Mouse (Mus musculus) heart, embryonic 12.5 days (tissue): ENCODE measurements around the gene Adamtsl1. TPM values are rescaled to one million over a fixed set of nuclear protein-coding genes. Genes with fewer than 3 reads are reported as not detected.

ENCODE experiments used
- ATAC-seq: fragments of 200-750 bp; cut with Nextera tagmentation; 2 replicates; pipeline ENCODE4 v1.8.0; 2017; ENCODE audit warnings: moderate TSS enrichment, moderate library complexity; ENCODE audit not compliant: insufficient number of reproducible peaks, low FRiP score
- H3K27ac ChIP-seq: fragments of 300-500 bp; sonication (generic); 2 replicates; pipeline ENCODE4 v1.5.1; 2016; ENCODE audit warnings: mild to moderate bottlenecking, moderate library complexity; ENCODE audit not compliant: poor library complexity, severe bottlenecking
- H3K27me3 ChIP-seq: fragments of 300-500 bp; sonication (generic); replicated peaks from 2 replicates; pipeline ENCODE4 v1.6.1; 2016; ENCODE audit warnings: mild to moderate bottlenecking, moderate library complexity
- H3K36me3 ChIP-seq: fragments of 300-500 bp; sonication (generic); 2 replicates; pipeline ENCODE4 v1.6.1; 2016; ENCODE audit warnings: mild to moderate bottlenecking, moderate library complexity
- H3K4me1 ChIP-seq: fragments of 300-500 bp; sonication (generic); replicated peaks from 2 replicates; pipeline ENCODE4 v1.6.1; 2016; ENCODE audit warnings: mild to moderate bottlenecking
- H3K4me2 ChIP-seq: fragments of 300-500 bp; sonication (generic); 2 replicates; pipeline ENCODE4 v1.6.1; 2016; ENCODE audit warnings: mild to moderate bottlenecking, moderate library complexity
- H3K4me3 ChIP-seq: fragments of 300-500 bp; sonication (generic); 2 replicates; pipeline ENCODE4 v1.5.1; 2016; ENCODE audit warnings: mild to moderate bottlenecking
- H3K9ac ChIP-seq: fragments of 300-500 bp; sonication (generic); 2 replicates; pipeline ENCODE4 v1.6.1; 2016; ENCODE audit warnings: mild to moderate bottlenecking, moderate library complexity
- H3K9me3 ChIP-seq: fragments of 300-500 bp; sonication (generic); replicated peaks from 2 replicates; pipeline ENCODE4 v1.6.1; 2016; ENCODE audit warnings: mild to moderate bottlenecking, moderate library complexity
- WGBS: fragments of 180-500 bp; shearing (Covaris S2); methylation state at CpG from one replicate; pipeline ENCODE4 v1.1.7; 2016; 5-methylcytosine and 5-hydroxymethylcytosine counted together
- polyA plus RNA-seq: library from polyadenylated mRNA; unstranded; fragments of >200 nt; fragmentation: Nextera tagmentation; extraction: Ambion mirVana; gene quantifications from 2 replicates; pipeline ENCODE4 v1.2.1, GENCODE M21; 2016

The Adamtsl1 gene
- polyA plus RNA-seq, 1 experiment from 2014 or later = 12.4 TPM

DNA sequence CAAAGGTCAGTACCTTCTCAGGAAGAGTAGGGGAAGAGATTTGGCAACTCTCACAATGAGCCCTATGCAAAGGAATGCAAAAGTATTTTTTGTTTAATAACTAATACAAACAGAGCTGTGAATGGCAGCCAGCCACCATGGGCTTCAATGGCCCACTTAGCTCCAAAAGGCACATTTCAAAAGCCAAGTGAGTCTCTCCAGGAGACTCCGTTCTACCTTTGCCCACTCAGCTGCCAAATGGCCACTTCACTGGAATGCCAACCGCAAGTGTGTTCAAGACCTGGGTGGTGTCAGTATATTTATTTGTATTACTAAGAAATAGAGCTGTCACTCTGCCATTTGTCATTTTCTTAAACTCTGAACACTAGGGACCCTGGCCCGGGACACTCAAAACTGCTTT lies 800.5 kb downstream of the Adamtsl1 start:
- Histone ChIP-seq H3K36me3 (no peaks in the 10 kb centered on the region), H3K9ac (no peak overlapping the region), H3K27me3 (no peaks in the 10 kb centered on the region), H3K4me1 (peaks cover 70% of the 10 kb centered on the region), H3K4me3 (no peak overlapping the region), H3K27ac (peak overlapping the region; percentile 56; the same call in 1 of the 2 replicates), H3K9me3 (no peaks in the 10 kb centered on the region), H3K4me2 (no peak overlapping the region)
- ATAC-seq = no peak
- 88% methylated on average over 3 of the region's 3 CpGs for WGBS

GRCm38 (mm10) chr4:86315122-86315521 lies 801.1 kb downstream of the Adamtsl1 start:
- peak overlapping the region; percentile 75 for H3K27ac ChIP-seq
- peaks cover 63% of the 10 kb centered on the region for H3K4me1 ChIP-seq
- ATAC-seq = peak; percentile 56

DNA sequence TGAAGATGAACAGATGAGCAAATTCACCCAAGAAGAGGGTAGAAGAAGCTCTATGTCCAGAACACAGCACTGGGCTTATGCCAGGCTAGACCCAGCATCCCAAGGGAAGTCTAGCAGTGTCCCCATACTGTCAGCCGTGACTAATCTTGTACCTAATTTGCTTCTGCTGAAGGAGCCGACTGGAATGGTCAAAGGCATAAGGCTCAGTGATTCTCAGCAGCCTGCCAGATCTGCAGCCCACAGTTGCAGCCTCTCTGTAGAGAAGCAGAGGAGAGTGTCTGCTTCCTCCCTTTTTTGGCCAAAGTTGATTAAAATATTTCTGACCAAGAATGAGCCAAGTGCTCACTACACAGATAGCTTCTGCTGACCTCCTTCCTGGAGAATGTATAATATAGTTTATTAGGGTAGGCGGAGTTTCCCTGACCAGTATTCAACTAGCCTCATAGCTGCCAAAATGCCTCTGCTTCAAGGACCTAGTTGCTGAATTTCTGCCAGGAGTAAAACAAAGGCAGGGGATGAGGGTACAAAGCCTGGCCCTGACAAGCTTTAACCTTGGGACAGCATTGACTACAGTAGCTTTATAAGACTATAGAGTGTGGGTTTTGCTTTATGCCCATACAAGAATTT lies 804.1 kb downstream of the Adamtsl1 start:
- Histone ChIP-seq H3K27me3 (no peaks in the 10 kb centered on the region), H3K9ac (no peak overlapping the region), H3K4me3 (no peak overlapping the region), H3K4me1 (peaks cover 49% of the 10 kb centered on the region), H3K4me2 (no peak overlapping the region), H3K9me3 (no peaks in the 10 kb centered on the region), H3K27ac (peak overlapping the region; percentile 17; the same call in 1 of the 2 replicates), H3K36me3 (no peaks in the 10 kb centered on the region)
- ATAC-seq = no peak
- WGBS = 68% methylated on average over 3 of the region's 3 CpGs

More at GRCm38 (mm10) chr4:86315122-86315521, 801.1 kb downstream of the Adamtsl1 start:
- Histone ChIP-seq H3K9ac (no peak overlapping the region), H3K27me3 (no peaks in the 10 kb centered on the region), H3K9me3 (no peaks in the 10 kb centered on the region), H3K36me3 (no peaks in the 10 kb centered on the region), H3K4me2 (no peak overlapping the region), H3K4me3 (no peak overlapping the region)
- 33% methylated on average over 4 of the region's 4 CpGs for WGBS

GRCm38 (mm10) chr4:86325411-86325810 lies 811.4 kb downstream of the Adamtsl1 start:
- 43% methylated on average over 2 of the region's 2 CpGs for WGBS
- H3K9ac ChIP-seq = no peak overlapping the region
- no peaks in the 10 kb centered on the region for H3K27me3 ChIP-seq
- H3K9me3 ChIP-seq = no peaks in the 10 kb centered on the region; the same call in 1 of the 2 replicates
- no peaks in the 10 kb centered on the region for H3K36me3 ChIP-seq
- 0 out of 2 replicates have a peak overlapping the region, but pooled peaks have one; percentile 12 for H3K27ac ChIP-seq
- ATAC-seq = no peak
- no peak overlapping the region for H3K4me3 ChIP-seq
- peaks cover 24% of the 10 kb centered on the region for H3K4me1 ChIP-seq
- H3K4me2 ChIP-seq = no peak overlapping the region

- H3K27me3 ChIP-seq = no peaks in the 10 kb centered on the region
- H3K4me1 ChIP-seq = peaks cover 23% of the 10 kb centered on the region
- H3K36me3 ChIP-seq = no peaks in the 10 kb centered on the region
- no peak overlapping the region for H3K27ac ChIP-seq
- no peaks in the 10 kb centered on the region; the same call in 1 of the 2 replicates for H3K9me3 ChIP-seq
- 61% methylated on average over 5 of the region's 5 CpGs for WGBS
- no peak overlapping the region for H3K9ac ChIP-seq
- no peak overlapping the region for H3K4me3 ChIP-seq
- ATAC-seq = peak; percentile 51; the same call in 1 of the 2 replicates
- H3K4me2 ChIP-seq = no peak overlapping the region
These were observed 812.0 kb downstream of the Adamtsl1 start for GRCm38 (mm10) chr4:86326003-86326402.

DNA sequence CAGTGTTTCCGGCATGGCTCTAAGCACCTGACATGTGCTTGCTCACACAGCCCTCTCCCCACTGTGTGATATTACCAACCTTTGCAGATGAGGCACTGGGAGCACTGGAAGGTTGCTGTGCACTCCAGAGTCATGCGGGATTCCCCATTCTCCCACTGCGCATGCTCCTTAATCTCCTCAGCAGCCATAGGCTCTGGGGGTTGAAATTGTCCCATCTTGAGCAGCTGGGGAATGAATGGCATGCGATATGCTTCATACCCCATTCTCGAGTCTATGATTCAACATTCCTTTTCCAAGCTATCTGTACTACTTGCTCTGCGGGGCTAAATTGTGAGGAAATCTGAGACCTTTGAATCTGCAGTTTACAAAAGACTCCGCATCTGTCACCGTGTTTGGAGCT lies 812.7 kb downstream of the Adamtsl1 start:
- no peaks in the 10 kb centered on the region for H3K27me3 ChIP-seq
- peaks cover 18% of the 10 kb centered on the region for H3K4me1 ChIP-seq
- no peak overlapping the region for H3K4me2 ChIP-seq
- H3K4me3 ChIP-seq = no peak overlapping the region
- no peaks in the 10 kb centered on the region; the same call in 1 of the 2 replicates for H3K9me3 ChIP-seq
- no peak for ATAC-seq
- H3K27ac ChIP-seq = no peak overlapping the region
- WGBS = 53% methylated on average over 8 of the region's 8 CpGs
- H3K36me3 ChIP-seq = no peaks in the 10 kb centered on the region
- no peak overlapping the region for H3K9ac ChIP-seq

DNA sequence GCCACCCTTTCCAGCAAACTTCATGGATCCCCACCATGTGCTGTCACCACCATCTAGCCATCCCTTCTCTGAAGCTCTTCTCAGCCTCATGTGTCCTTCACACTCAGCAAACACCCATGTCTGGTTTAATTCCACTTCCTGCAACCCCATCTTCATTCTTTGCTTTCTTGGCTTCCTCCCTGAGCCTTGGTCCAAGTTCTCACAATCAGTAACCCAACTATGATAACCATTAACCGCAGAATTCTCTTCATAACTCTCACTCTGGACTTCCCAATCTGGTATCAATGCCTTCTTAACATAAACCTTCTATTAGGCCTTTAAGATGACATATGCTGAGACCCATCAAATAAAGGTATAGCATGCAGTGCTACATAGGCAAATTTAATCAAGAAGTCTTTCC lies 815.5 kb downstream of the Adamtsl1 start:
- Histone ChIP-seq H3K4me1 (peaks cover 18% of the 10 kb centered on the region), H3K27ac (no peak overlapping the region), H3K36me3 (no peaks in the 10 kb centered on the region), H3K27me3 (no peaks in the 10 kb centered on the region), H3K9ac (no peak overlapping the region), H3K4me2 (no peak overlapping the region), H3K4me3 (no peak overlapping the region), H3K9me3 (no peaks in the 10 kb centered on the region; the same call in 1 of the 2 replicates)
- 76% methylated on average over 1 of the region's 1 CpGs for WGBS
- no peak for ATAC-seq

DNA sequence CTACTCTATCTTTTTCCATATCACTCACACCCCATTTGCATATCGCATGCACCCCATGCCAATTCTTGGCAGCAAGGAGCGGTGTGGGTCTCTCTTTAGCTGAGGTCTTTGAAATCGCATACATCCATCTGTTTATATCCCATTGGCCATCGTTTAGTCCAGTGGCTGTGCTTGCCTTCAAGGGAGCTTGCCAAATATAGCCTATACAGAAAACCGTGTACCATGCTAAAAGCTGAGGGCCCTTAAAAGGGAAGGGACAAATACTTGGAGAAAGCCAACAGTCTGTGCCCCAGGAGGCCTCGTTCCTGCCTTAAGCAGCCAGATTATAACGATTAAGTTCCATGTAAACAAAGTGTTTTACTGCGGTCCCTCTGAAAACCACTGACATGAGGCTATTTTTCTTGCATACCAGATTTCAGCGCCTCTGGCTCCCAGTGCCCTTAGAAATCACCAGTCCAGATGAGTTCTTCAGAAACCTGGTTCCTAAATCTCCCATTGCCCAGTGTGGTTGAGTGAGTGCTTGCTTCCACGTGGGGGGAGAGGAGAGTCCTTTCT lies 822.0 kb downstream of the Adamtsl1 start:
- no peaks in the 10 kb centered on the region for H3K36me3 ChIP-seq
- H3K9me3 ChIP-seq = no peaks in the 10 kb centered on the region
- no peak overlapping the region for H3K4me3 ChIP-seq
- WGBS = 41% methylated on average over 10 of the region's 10 CpGs
- no peak overlapping the region for H3K27ac ChIP-seq
- peaks cover 19% of the 10 kb centered on the region for H3K4me1 ChIP-seq
- no peak overlapping the region for H3K4me2 ChIP-seq
- ATAC-seq = no peak
- no peaks in the 10 kb centered on the region for H3K27me3 ChIP-seq
- H3K9ac ChIP-seq = no peak overlapping the region

GRCm38 (mm10) chr4:86337216-86337765 lies 823.3 kb downstream of the Adamtsl1 start:
- Histone ChIP-seq H3K36me3 (peaks cover 5% of the 10 kb centered on the region), H3K4me3 (no peak overlapping the region), H3K9ac (no peak overlapping the region), H3K27me3 (no peaks in the 10 kb centered on the region), H3K4me1 (peaks cover 19% of the 10 kb centered on the region), H3K4me2 (no peak overlapping the region), H3K9me3 (no peaks in the 10 kb centered on the region), H3K27ac (no peak overlapping the region)
- ATAC-seq = no peak
- WGBS = 77% methylated on average over 6 of the region's 6 CpGs

DNA sequence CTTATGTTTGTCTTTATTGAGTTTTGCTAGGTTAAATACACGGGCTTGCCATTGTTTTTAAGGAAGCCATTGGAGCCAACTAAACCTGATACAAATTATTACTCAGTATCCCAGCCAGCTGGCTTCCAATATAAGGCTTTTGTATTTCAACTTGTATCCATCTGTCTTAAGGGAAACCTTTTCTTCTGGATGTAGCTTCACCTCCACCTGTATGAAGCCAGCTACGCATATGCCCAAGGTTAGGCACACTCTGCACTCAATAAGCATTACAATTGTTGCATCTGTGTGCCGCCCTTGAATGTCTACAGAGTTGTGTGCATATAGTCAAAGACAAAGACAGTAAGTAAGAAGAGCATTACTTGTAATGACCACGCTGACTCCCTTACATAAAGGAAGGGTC lies 835.4 kb downstream of the Adamtsl1 start:
- ATAC-seq = no peak
- Histone ChIP-seq H3K9ac (no peak overlapping the region), H3K4me3 (no peak overlapping the region), H3K4me1 (no peaks in the 10 kb centered on the region), H3K27me3 (no peaks in the 10 kb centered on the region), H3K27ac (no peak overlapping the region), H3K4me2 (no peak overlapping the region), H3K9me3 (no peaks in the 10 kb centered on the region), H3K36me3 (no peaks in the 10 kb centered on the region)
- 83% methylated on average over 4 of the region's 4 CpGs for WGBS

DNA sequence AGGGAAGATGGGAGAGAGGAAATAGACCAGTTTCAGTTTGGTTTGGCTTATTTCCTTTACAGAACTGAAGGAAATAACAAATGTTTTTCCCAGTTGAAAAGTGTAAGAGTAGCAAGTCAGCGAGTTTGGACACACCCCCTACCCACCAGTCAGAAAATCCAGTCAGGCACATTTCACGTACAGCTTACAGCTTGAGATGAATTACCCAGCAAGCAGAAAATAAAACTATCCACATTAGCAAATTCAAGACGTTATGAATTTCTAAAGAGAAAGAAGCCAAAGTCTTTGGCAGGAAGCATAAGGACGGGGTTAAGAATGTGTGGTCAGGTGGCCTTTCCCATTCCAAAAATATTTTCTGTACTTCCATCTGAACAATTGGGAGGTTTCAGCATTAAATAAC lies 838.1 kb downstream of the Adamtsl1 start:
- Histone ChIP-seq H3K9me3 (no peaks in the 10 kb centered on the region), H3K36me3 (no peaks in the 10 kb centered on the region), H3K27me3 (no peaks in the 10 kb centered on the region), H3K4me2 (no peak overlapping the region), H3K27ac (no peak overlapping the region), H3K9ac (no peak overlapping the region), H3K4me3 (no peak overlapping the region), H3K4me1 (no peaks in the 10 kb centered on the region)
- no peak for ATAC-seq
- 77% methylated on average over 4 of the region's 4 CpGs for WGBS
